Mouse (Mus musculus) limb, embryonic 14.5 days (tissue): Measurements from ENCODE around the gene Ifitm1. TPM values are rescaled to one million over a fixed set of nuclear protein-coding genes. Genes with fewer than 3 reads are reported as not detected.
"Not testable (repeated sequence)": the region's sequence is repeated elsewhere in the genome, so short reads cannot be mapped to it uniquely, and the experiment has no call there.

ENCODE experiments used
- ATAC-seq: fragments of 200-750 bp; cut with Nextera tagmentation; 2 replicates; pipeline ENCODE4 v1.8.0; 2017; ENCODE audit warnings: low read depth, moderate number of reproducible peaks, moderate TSS enrichment; ENCODE audit not compliant: low FRiP score
- DNase-seq: peaks from one replicate; pipeline ENCODE4 v3.0.0-alpha.2; 2015; ENCODE audit warnings: low spot score
- H3K27ac ChIP-seq: fragments of 300-500 bp; sonication (generic); replicated peaks from 2 replicates; pipeline ENCODE4 v1.5.1; 2014; ENCODE audit warnings: low read depth, mild to moderate bottlenecking, low read length, moderate library complexity, mixed read lengths
- H3K27me3 ChIP-seq: fragments of 300-500 bp; sonication (generic); 2 replicates; pipeline ENCODE4 v1.6.1; 2014; ENCODE audit warnings: low read length, mixed read lengths; ENCODE audit not compliant: control insufficient read depth, insufficient read depth
- H3K36me3 ChIP-seq: fragments of 300-500 bp; sonication (generic); 2 replicates; pipeline ENCODE4 v1.6.1; 2014; ENCODE audit warnings: mild to moderate bottlenecking, low read length, moderate library complexity, mixed read lengths; ENCODE audit not compliant: control insufficient read depth, insufficient read depth
- H3K4me1 ChIP-seq: fragments of 300-500 bp; sonication (generic); 2 replicates; pipeline ENCODE4 v1.6.1; 2014; ENCODE audit warnings: antibody characterized with exemption, low read length, mixed read lengths; ENCODE audit not compliant: control insufficient read depth, insufficient read depth
- H3K4me2 ChIP-seq: fragments of 300-500 bp; sonication (generic); replicated peaks from 2 replicates; pipeline ENCODE4 v1.6.1; 2014; ENCODE audit warnings: low read depth, mild to moderate bottlenecking, low read length, moderate library complexity; ENCODE audit not compliant: severe bottlenecking
- H3K4me3 ChIP-seq: fragments of 300-500 bp; sonication (generic); replicated peaks from 2 replicates; pipeline ENCODE4 v1.5.1; 2014; ENCODE audit warnings: low read length
- H3K9ac ChIP-seq: fragments of 300-500 bp; sonication (generic); 2 replicates; pipeline ENCODE4 v1.6.1; 2014; ENCODE audit warnings: mild to moderate bottlenecking, low read depth, low read length, moderate library complexity; ENCODE audit not compliant: severe bottlenecking
- H3K9me3 ChIP-seq: fragments of 300-500 bp; sonication (generic); 2 replicates; pipeline ENCODE4 v1.6.1; 2016; ENCODE audit warnings: low read length; ENCODE audit not compliant: control insufficient read depth
- POLR2A ChIP-seq: fragments of 200-500 bp; IDR thresholded peaks from 2 replicates; pipeline ENCODE4 v1.8.0; 2012; ENCODE audit warnings: inconsistent platforms, mild to moderate bottlenecking, moderate library complexity, borderline replicate concordance; ENCODE audit not compliant: insufficient read depth, insufficient read length; ENCODE audit errors: extremely low read depth
- WGBS: fragments of 180-500 bp; shearing (Covaris S2); extraction: QIAGEN DNeasy Blood & Tissue Kit; methylation state at CpG from one replicate; pipeline ENCODE4 v1.1.7; 2014; 5-methylcytosine and 5-hydroxymethylcytosine counted together
- polyA plus RNA-seq, 2 experiments: library from polyadenylated mRNA; depleted of rRNA in 1 of 2; stranded (reverse) in 1 of 2; unstranded in 1 of 2; fragments of >200 nt; fragmentation: Nextera tagmentation in 1 of 2; extraction: Ambion mirVana in 1 of 2; gene quantifications; 2 replicates each; pipeline versions ENCODE4 v1.2.1 to v1.2.3; 2012 to 2014

The Ifitm1 gene
- polyA plus RNA-seq, 2 experiments: 55.4 to 68.1 TPM

- H3K9me3 ChIP-seq: no peaks in the 10 kb centered on the region
- H3K4me1 ChIP-seq: peaks cover 18% of the 10 kb centered on the region
- no peak for TF ChIP-seq POLR2A
- H3K4me3 ChIP-seq: no peak overlapping the region
- H3K4me2 ChIP-seq: no peak overlapping the region
- DNase-seq: peak; percentile 72
- no peak overlapping the region for H3K27ac ChIP-seq
- H3K9ac ChIP-seq: no peak overlapping the region
- WGBS: 5% methylated on average over 9 of the region's 9 CpGs
- no peak for ATAC-seq
- no peaks in the 10 kb centered on the region for H3K36me3 ChIP-seq
- no peaks in the 10 kb centered on the region for H3K27me3 ChIP-seq
Measured at GRCm38 (mm10) chr7:140959181-140959901, 7.7 kb upstream of the Ifitm1 start.

GRCm38 (mm10) chr7:140960026-140960425 is 7.0 kb upstream of the Ifitm1 start:
- WGBS: 81% methylated on average over 5 of the region's 5 CpGs
- no peaks in the 10 kb centered on the region for H3K36me3 ChIP-seq
- no peak overlapping the region for H3K4me2 ChIP-seq
- TF ChIP-seq POLR2A: no peak
- peaks cover 14% of the 10 kb centered on the region for H3K4me1 ChIP-seq
- no peaks in the 10 kb centered on the region for H3K27me3 ChIP-seq
- no peak for DNase-seq
- no peak for ATAC-seq
- H3K4me3 ChIP-seq: no peak overlapping the region
- no peak overlapping the region for H3K9ac ChIP-seq
- H3K27ac ChIP-seq: no peak overlapping the region
- H3K9me3 ChIP-seq: no peaks in the 10 kb centered on the region

GRCm38 (mm10) chr7:140961416-140961815 is 5.6 kb upstream of the Ifitm1 start:
- Histone ChIP-seq H3K36me3 (no peaks in the 10 kb centered on the region), H3K4me3 (no peak overlapping the region), H3K9ac (no peak overlapping the region), H3K4me1 (peaks cover 8% of the 10 kb centered on the region), H3K4me2 (no peak overlapping the region), H3K9me3 (no peaks in the 10 kb centered on the region), H3K27ac (no peak overlapping the region), H3K27me3 (no peaks in the 10 kb centered on the region)
- no peak for DNase-seq
- no peak for ATAC-seq
- no peak for TF ChIP-seq POLR2A
- WGBS: 79% methylated on average over 2 of the region's 2 CpGs

GRCm38 (mm10) chr7:140962733-140963132 is 4.3 kb upstream of the Ifitm1 start:
- Histone ChIP-seq H3K9me3 (no peaks in the 10 kb centered on the region), H3K9ac (no peak overlapping the region), H3K4me3 (no peak overlapping the region), H3K4me2 (no peak overlapping the region), H3K4me1 (peaks cover 3% of the 10 kb centered on the region), H3K36me3 (no peaks in the 10 kb centered on the region), H3K27me3 (no peaks in the 10 kb centered on the region), H3K27ac (no peak overlapping the region)
- TF ChIP-seq POLR2A: no peak
- WGBS: 62% methylated on average over 2 of the region's 2 CpGs
- no peak for ATAC-seq
- no peak for DNase-seq

GRCm38 (mm10) chr7:140967862-140968591 is 1.0 kb downstream of the Ifitm1 start:
- H3K36me3 ChIP-seq: no peaks in the 10 kb centered on the region
- DNase-seq (peak; percentile 45), ATAC-seq (peak; percentile 62; the same call in 1 of the 2 replicates)
- H3K9me3 ChIP-seq: no peaks in the 10 kb centered on the region
- peak overlapping the region; percentile 22 for H3K4me2 ChIP-seq
- H3K4me3 ChIP-seq: no peak overlapping the region; the same call in 1 of the 2 replicates
- H3K27ac ChIP-seq: peak overlapping the region; percentile 43
- peak overlapping the region; percentile 25; the same call in 1 of the 2 replicates for H3K9ac ChIP-seq
- peaks cover 14% of the 10 kb centered on the region for H3K4me1 ChIP-seq
- H3K27me3 ChIP-seq: no peaks in the 10 kb centered on the region
- TF ChIP-seq POLR2A: no peak
- 8% methylated on average over 14 of the region's 14 CpGs for WGBS

GRCm38 (mm10) chr7:140968710-140969109 is 1.7 kb downstream of the Ifitm1 start:
- not testable (repeated sequence) for H3K27ac ChIP-seq, H3K9ac ChIP-seq, H3K9me3 ChIP-seq, H3K27me3 ChIP-seq, ATAC-seq, H3K4me3 ChIP-seq, DNase-seq, H3K36me3 ChIP-seq
- Histone ChIP-seq H3K4me1 (peaks cover 21% of the 10 kb centered on the region), H3K4me2 (peak overlapping the region; percentile 22; the same call in 1 of the 2 replicates)
- WGBS: 32% methylated on average over 3 of the region's 3 CpGs
